Mouse (Mus musculus) thymus, postnatal 4 days (tissue): ENCODE measurements around the gene St8sia2.

Source experiments
- DNase-seq: peaks from one replicate; pipeline ENCODE4 v3.0.0; 2021

St8sia2 gene

GRCm38 (mm10) chr7:74013601-74014175 lies at the start of gene St8sia2:
TSS of gene St8sia2 (minus strand) at chr7:74013690.
- no peak for DNase-seq

- DNase-seq: no peak
Measured at GRCm38 (mm10) chr7:74061076-74061475, 47.6 kb upstream of the St8sia2 start.

GRCm38 (mm10) chr7:74060306-74060946 lies 46.9 kb upstream of the St8sia2 start:
- no peak for DNase-seq

- DNase-seq: no peak
Measured at GRCm38 (mm10) chr7:74059684-74060083, 46.2 kb upstream of the St8sia2 start.

GRCm38 (mm10) chr7:74055753-74056152 lies 42.3 kb upstream of the St8sia2 start:
- DNase-seq: no peak

GRCm38 (mm10) chr7:74047591-74047990 lies 34.1 kb upstream of the St8sia2 start:
- DNase-seq: no peak

- DNase-seq: no peak
Measured at GRCm38 (mm10) chr7:74045166-74045957, 31.9 kb upstream of the St8sia2 start.

- no peak for DNase-seq
Measured at GRCm38 (mm10) chr7:74043562-74044138, 30.2 kb upstream of the St8sia2 start.

GRCm38 (mm10) chr7:74025007-74025406 lies 11.5 kb upstream of the St8sia2 start:
- peak; percentile 84 for DNase-seq

GRCm38 (mm10) chr7:74024171-74024570 lies 10.7 kb upstream of the St8sia2 start:
- DNase-seq: no peak

GRCm38 (mm10) chr7:74022571-74022970 lies 9.1 kb upstream of the St8sia2 start:
- DNase-seq: no peak

GRCm38 (mm10) chr7:74021771-74022170 lies 8.3 kb upstream of the St8sia2 start:
- no peak for DNase-seq

- DNase-seq: no peak
Measured at GRCm38 (mm10) chr7:74016613-74017012, 3.1 kb upstream of the St8sia2 start.

GRCm38 (mm10) chr7:74012858-74013600 lies 461 bp downstream of the St8sia2 start:
- DNase-seq: peak; percentile 15

GRCm38 (mm10) chr7:74011976-74012857 lies 1.3 kb downstream of the St8sia2 start:
- peak; percentile 10 for DNase-seq

GRCm38 (mm10) chr7:74008946-74009542 lies 4.4 kb downstream of the St8sia2 start:
- no peak for DNase-seq

GRCm38 (mm10) chr7:74006775-74007371 lies 6.6 kb downstream of the St8sia2 start:
- DNase-seq: no peak

GRCm38 (mm10) chr7:74006364-74006763 lies 7.1 kb downstream of the St8sia2 start:
- no peak for DNase-seq

- no peak for DNase-seq
Measured at GRCm38 (mm10) chr7:74000743-74001510, 12.6 kb downstream of the St8sia2 start.

GRCm38 (mm10) chr7:73989366-73989765 lies 24.1 kb downstream of the St8sia2 start:
- DNase-seq: no peak
